Mouse (Mus musculus) brain, embryonic 18.5 days (tissue): ENCODE measurements around the gene Mpv17l2.
A peak's percentile ranks its signal among the peaks of the same experiment; 100 is the strongest.

Experiments used
- DNase-seq: peaks from one replicate; pipeline ENCODE4 v3.0.0-alpha.2; 2012; ENCODE audit warnings: low read depth, low spot score

The Mpv17l2 gene

GRCm38 (mm10) chr8:70760775-70761406 is at the start of gene Mpv17l2:
TSS of gene Mpv17l2 (minus strand) at chr8:70760946.
- DNase-seq, result peak; percentile 97

- no peak for DNase-seq
These were observed 48.4 kb upstream of the Mpv17l2 start for GRCm38 (mm10) chr8:70808955-70809701.

- DNase-seq, result no peak
These were observed 47.5 kb upstream of the Mpv17l2 start, which contains the start of gene Il12rb1 for GRCm38 (mm10) chr8:70808239-70808638. TSS of gene Il12rb1 (plus strand) at chr8:70808449.

GRCm38 (mm10) chr8:70807304-70807703 is 46.6 kb upstream of the Mpv17l2 start:
- DNase-seq, result no peak

DNA sequence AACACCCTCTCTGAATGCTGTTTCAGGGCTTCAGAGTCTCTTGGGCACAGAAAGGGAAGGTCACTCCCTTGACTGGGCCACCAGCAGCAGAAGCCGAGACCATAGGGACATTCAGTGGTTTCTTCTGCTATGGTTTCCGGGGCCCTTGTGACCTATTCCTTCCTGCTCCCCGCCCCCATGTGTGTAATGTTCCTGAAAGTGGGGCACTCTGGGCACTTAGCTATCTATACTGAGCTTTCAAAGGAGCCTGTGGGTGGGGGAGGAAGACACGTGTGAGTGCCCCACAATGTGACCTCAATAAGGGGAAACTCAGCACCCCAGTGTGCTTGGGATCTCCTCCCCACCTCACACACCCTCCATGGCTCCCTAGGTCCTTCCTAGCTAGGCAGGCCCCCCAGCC is 45.8 kb upstream of the Mpv17l2 start:
- DNase-seq, result no peak

- no peak for DNase-seq
These were observed 43.9 kb upstream of the Mpv17l2 start, which contains the start of gene Mast3 for GRCm38 (mm10) chr8:70804481-70805206. TSS of gene Mast3 (minus strand) at chr8:70805054.

DNA sequence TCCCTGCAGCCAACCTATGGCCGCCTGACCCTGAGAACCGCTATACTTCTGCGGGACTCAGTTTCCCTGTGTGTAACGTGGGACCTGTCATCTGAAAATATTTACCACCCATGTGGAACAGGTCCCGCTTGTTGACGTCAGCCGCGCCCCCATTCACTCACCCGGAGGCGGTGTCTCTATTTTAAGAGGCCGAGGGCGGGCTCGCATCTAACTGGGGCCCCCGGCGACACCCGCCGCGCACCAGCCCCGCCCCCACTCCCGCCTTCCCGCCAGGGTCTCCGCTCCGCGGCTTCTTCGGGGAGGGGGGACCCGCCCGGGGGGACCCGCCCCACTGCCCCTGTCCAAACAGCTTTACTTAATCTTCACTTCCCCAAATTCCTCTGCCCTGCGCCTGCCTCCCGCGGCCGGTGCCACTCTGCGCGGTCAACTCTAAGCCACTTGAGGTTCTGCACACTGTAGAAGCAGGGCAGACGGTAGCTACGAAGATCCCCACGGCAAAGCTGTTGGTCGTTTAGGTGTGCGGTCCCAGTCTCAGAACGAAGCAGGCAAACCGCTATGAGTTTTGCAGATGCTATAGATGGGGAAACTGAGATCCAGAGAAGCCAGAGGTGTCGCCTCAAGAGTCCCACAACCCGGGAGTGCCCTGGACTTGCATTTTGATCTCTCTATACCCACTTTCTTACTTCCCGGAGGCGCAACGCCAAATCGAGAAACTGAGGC is 43.2 kb upstream of the Mpv17l2 start:
- DNase-seq, result no peak

GRCm38 (mm10) chr8:70802786-70803510 is 42.2 kb upstream of the Mpv17l2 start:
- DNase-seq, result no peak

- no peak for DNase-seq
These were observed 41.1 kb upstream of the Mpv17l2 start for GRCm38 (mm10) chr8:70801830-70802229.

DNA sequence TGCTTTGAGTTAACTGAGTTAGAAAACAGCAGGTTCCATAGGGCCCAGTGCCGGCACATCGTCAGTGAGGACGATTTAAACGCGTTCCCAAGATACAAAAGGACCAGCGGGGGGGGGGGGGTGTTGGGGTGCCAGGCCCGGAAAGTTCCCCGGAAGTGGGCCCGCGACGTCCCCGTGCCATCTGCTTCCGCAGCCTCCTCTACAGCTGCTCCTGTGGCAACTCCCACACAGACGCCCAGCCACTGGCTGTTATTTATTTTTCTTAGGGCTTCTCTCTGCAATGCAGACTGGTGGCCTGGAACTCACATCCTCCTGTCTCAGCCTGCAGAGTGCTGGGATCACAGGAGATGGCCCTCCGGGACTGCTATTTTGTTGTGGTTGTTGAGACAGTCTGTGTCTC is 40.4 kb upstream of the Mpv17l2 start:
- DNase-seq, result no peak

GRCm38 (mm10) chr8:70800648-70801047 is 39.9 kb upstream of the Mpv17l2 start:
- DNase-seq, result no peak

DNA sequence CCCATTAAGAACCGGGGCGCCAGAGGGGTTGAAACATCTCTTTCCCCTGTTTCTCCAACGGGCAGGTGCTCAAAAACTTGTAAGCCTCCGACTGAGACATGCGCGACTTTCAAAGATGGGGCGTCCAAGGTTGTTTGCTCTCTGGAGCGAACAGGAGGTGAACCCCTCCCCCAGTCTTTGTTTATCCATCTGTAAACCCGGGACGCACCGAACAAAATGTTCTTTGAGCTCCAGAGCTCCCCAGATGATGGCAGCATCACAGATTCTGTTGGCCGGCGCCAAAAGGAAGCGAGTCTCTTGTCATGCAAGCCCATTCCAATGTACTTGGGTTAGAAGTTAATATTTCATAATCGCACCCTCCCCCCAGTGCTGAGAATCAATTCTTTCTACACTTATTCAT is 37.5 kb upstream of the Mpv17l2 start:
- DNase-seq, result no peak

- DNase-seq, result peak; percentile 92
These were observed 36.6 kb upstream of the Mpv17l2 start for GRCm38 (mm10) chr8:70797081-70798070.

DNA sequence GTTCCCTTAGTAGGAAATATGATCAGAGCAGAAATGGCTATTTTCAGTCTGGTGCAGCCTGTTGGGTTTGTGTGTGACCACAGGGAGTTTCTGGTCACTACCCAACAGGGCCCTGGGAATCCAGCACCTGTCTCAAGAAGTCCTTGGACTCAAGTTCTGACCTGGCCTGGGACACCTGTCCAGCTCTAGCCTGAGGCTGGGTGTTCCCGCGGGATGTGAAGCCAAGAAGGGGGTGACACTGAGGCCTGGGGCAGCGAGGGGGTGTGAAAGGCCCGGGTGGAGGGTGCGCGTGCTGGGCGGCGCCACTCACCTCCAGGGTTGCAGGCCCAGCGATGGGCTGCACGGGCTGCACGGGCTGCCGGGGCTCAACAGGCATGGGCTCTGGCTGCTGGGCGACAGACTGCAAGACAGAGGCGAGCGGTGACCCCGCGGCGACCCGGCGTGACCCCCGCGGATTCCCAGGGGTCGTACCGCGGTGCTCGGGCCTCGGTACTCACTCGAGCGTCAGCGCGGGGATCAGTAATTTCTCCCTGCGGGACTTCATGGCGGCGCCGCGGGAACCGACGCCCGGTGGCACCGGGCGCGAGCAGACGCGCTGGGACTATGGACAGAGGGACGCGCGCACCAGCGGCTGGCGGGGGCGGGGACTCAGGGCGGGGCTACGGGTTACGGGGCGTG is 35.8 kb upstream of the Mpv17l2 start:
- no peak for DNase-seq

- DNase-seq, result no peak
These were observed 34.6 kb upstream of the Mpv17l2 start for GRCm38 (mm10) chr8:70795370-70795769.

DNA sequence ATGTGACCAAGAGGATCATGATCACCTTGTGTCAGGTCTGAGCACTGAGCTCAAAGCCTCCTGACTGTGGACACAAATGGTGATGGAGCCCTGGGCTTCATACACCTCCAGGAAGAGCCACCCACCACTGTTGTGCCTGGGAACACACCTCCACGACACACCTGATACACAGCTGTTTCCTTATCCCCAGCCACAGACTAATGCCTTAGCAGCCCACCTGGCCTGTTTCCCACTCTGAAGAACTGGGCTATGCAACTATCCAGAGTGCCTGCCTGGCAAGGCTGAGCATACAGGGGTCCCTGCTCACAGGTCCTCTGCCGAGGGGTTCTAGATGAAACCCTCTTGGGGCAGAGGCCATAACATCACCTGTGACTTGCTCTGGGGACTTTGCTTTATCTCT is 33.5 kb upstream of the Mpv17l2 start:
- DNase-seq, result no peak

DNA sequence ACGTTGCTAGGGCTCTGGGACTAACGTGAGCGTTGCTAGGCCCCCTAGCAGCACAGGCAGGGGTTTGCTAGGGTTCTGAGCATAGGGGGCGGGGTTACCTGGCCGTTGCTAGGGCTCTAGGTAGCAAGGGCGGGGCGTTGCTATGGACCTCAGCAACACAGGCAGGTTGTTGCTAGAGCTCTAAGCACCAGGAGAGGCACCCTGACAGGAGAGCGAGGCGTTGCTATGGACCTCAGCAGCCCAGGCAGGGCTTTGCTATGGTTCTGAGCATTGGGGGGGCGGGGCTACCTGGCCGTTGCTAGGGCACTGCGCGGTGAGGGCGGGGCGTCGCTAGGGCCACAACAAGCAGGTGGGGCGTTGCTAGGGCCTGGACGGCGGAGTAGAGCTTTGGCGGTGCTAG is 32.0 kb upstream of the Mpv17l2 start:
- DNase-seq, result no peak

- peak; percentile 88 for DNase-seq
These were observed 31.4 kb upstream of the Mpv17l2 start for GRCm38 (mm10) chr8:70791975-70792691.

DNA sequence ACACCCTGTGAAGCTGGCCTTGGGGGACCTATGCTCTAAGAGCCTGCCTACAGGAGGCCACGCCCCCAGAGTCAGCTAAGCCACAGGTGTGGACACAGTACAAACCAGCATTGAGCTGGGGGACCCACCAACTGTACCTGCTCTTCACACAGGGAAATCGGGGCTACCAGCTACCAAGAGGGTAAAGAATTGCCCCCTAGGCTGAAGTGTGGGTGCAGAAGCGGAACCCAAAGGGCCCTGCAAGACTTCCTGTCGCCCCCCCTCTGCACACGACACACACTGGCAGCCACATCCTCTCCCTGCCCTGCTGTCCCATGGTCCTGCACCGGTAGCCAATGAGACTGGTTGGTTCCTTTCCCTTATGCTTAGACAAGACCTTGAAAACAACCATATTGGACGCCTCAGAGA is 30.6 kb upstream of the Mpv17l2 start:
- no peak for DNase-seq
